8 mouse cellular contexts compared by ENCODE assay signal in the genomic region with DNA sequence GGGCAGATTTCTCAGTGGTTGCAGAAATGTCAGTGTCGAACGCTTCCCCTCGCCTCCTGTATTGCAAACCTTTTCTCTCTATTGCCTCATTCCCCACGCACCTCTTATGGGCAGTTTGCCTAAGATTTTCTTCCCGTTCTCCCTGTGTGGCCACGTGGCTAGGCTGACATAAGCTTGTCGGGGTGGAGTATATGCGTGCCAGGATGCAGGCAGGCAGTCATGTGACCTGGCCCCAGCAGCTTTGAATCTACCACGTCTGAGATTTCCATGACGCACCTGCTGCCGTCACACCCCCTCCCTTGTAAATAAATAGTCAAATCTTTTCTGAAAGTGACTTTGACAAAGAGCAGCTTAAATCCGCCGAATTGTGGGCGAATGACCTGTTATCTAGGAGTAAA.
A peak's percentile ranks its signal among the peaks of the same experiment; 100 is the strongest.
DNase-seq lines count a peak whose midpoint lies in the region; ATAC-seq and TF ChIP-seq lines count a peak whose summit lies in the region.

No protein-coding gene starts in this region.

- no peak for TF ChIP-seq CTCF in kidney, adult 2 months (conservative IDR thresholded peaks at IDR 0.05; ENCODE audit: insufficient read depth, insufficient read length, low read depth, low read length)

- WGBS in kidney, adult 2 months: 8% methylated on average over 14 of the region's 14 CpGs
- WGBS in limb, embryonic 14.5 days: 8% methylated on average over 14 of the region's 14 CpGs
- 3% methylated on average over 14 of the region's 14 CpGs for WGBS in midbrain, embryonic 15.5 days

- no peak for TF ChIP-seq POLR2A in kidney, adult 2 months (IDR thresholded peaks at IDR 0.05; ENCODE audit: low read depth, low read length)
- TF ChIP-seq POLR2A in limb, embryonic 14.5 days (IDR thresholded peaks at IDR 0.05; ENCODE audit: borderline replicate concordance, extremely low read depth, insufficient read depth, insufficient read length): no peak

- H3K4me3 ChIP-seq in kidney, adult 2 months (ENCODE audit: insufficient read depth, low read depth, low read length): peak overlapping the region; percentile 8; the same call in 1 of the 2 replicates
- peak overlapping the region; percentile 29 for H3K4me3 ChIP-seq in limb, embryonic 14.5 days (replicated peaks; ENCODE audit: low read length)
- H3K4me3 ChIP-seq in midbrain, embryonic 15.5 days: peak overlapping the region; percentile 47

- H3K4me2 ChIP-seq in limb, embryonic 14.5 days (replicated peaks; ENCODE audit: low read depth, low read length, severe bottlenecking): peak overlapping the region; percentile 55
- peak overlapping the region; percentile 68 for H3K4me2 ChIP-seq in midbrain, embryonic 15.5 days

- peak; percentile 86 for ATAC-seq in limb, embryonic 14.5 days (ENCODE audit: low FRiP score, low read depth)
- ATAC-seq in midbrain, embryonic 15.5 days (replicated peaks): peak; percentile 97

- H3K36me3 ChIP-seq in kidney, adult 2 months (ENCODE audit: control insufficient read depth, insufficient read depth, low read length): no peaks in the 10 kb centered on the region
- H3K36me3 ChIP-seq in limb, embryonic 14.5 days (ENCODE audit: control insufficient read depth, insufficient read depth, low read length): no peaks in the 10 kb centered on the region
- H3K36me3 ChIP-seq in midbrain, embryonic 15.5 days (replicated peaks): no peaks in the 10 kb centered on the region

- H3K27me3 ChIP-seq in kidney, adult 2 months (replicated peaks; ENCODE audit: control insufficient read depth, insufficient read depth, low read length): no peaks in the 10 kb centered on the region
- no peaks in the 10 kb centered on the region for H3K27me3 ChIP-seq in limb, embryonic 14.5 days (ENCODE audit: control insufficient read depth, insufficient read depth, low read length)
- H3K27me3 ChIP-seq in midbrain, embryonic 15.5 days (replicated peaks): 0 out of 2 replicates have a peak, but pooled peaks cover 5% of the 10 kb centered on the region

- peak; percentile 47 for DNase-seq in layer of hippocampus, adult 11-12 months (ENCODE audit: low spot score)
- no peak for DNase-seq in layer of hippocampus, adult 9-10 months (ENCODE audit: low spot score)
- peak; percentile 74 for DNase-seq in embryo, embryonic 11 days
- peak; percentile 72 for DNase-seq in heart, adult 8-10 months (ENCODE audit: low spot score)
- peak; percentile 81 for DNase-seq in kidney, adult 2 months
- peak; percentile 51 for DNase-seq in limb, embryonic 14.5 days (ENCODE audit: low spot score)
- peak; percentile 11 to 57 for DNase-seq in spleen, postnatal 10 days (ENCODE audit: low spot score in 2 of 2)

- H3K9me3 ChIP-seq in limb, embryonic 14.5 days (ENCODE audit: control insufficient read depth, low read length): no peaks in the 10 kb centered on the region
- no peaks in the 10 kb centered on the region for H3K9me3 ChIP-seq in midbrain, embryonic 15.5 days

- peaks cover 3% of the 10 kb centered on the region; the same call in 1 of the 2 replicates for H3K4me1 ChIP-seq in kidney, adult 2 months (ENCODE audit: control insufficient read depth, insufficient read depth, low read length)
- 0 out of 2 replicates have a peak, but pooled peaks cover 3% of the 10 kb centered on the region for H3K4me1 ChIP-seq in limb, embryonic 14.5 days (ENCODE audit: control insufficient read depth, insufficient read depth, low read length)
- H3K4me1 ChIP-seq in midbrain, embryonic 15.5 days: peaks cover 13% of the 10 kb centered on the region

- H3K27ac ChIP-seq in kidney, adult 2 months (ENCODE audit: insufficient read depth, low read depth, low read length): no peak overlapping the region
- H3K27ac ChIP-seq in limb, embryonic 14.5 days (replicated peaks; ENCODE audit: low read depth, low read length): no peak overlapping the region
- peak overlapping the region; percentile 74 for H3K27ac ChIP-seq in midbrain, embryonic 15.5 days

- peak overlapping the region; percentile 44; the same call in 1 of the 2 replicates for H3K9ac ChIP-seq in limb, embryonic 14.5 days (ENCODE audit: low read depth, low read length, severe bottlenecking)
- peak overlapping the region; percentile 51 for H3K9ac ChIP-seq in midbrain, embryonic 15.5 days
